In genomic region chr6:86697903-86698302, GRCm38 (mm10) we compare ENCODE assay signal across 26 mouse cellular contexts. TPM values are rescaled to one million over a fixed set of nuclear protein-coding genes. Genes with fewer than 3 reads are reported as not detected.
DNase-seq lines count a peak whose midpoint lies in the region; ATAC-seq and TF ChIP-seq lines count a peak whose summit lies in the region.
"Had no signal": no experiment of that assay in that cellular context is flagged by ENCODE, and none has a peak within 500 bp of the region (broad histone marks: within the 10 kb centered on the region; RNA-seq: fewer than 3 reads in every experiment).

No protein-coding gene starts in this region.

- H3K9me3 ChIP-seq in intestine, embryonic 16.5 days (ENCODE audit: control insufficient read depth, low read length), result no peaks in the 10 kb centered on the region
- H3K9me3 ChIP-seq in intestine, postnatal 0 days (ENCODE audit: control insufficient read depth), result no peaks in the 10 kb centered on the region
- H3K9me3 ChIP-seq in liver, embryonic 15.5 days (replicated peaks), result no peaks in the 10 kb centered on the region
- H3K9me3 ChIP-seq: embryonic facial prominence, embryonic 10.5 days; embryonic facial prominence, embryonic 13.5 days; forebrain, embryonic 13.5 days; hindbrain, embryonic 12.5 days; hindbrain, embryonic 15.5 days had no signal

- WGBS in intestine, embryonic 16.5 days, result 70% methylated on average over 6 of the region's 6 CpGs
- 58% methylated on average over 6 of the region's 6 CpGs for WGBS in intestine, postnatal 0 days
- 63% methylated on average over 6 of the region's 6 CpGs for WGBS in liver, embryonic 15.5 days (ENCODE audit: insufficient replicate concordance)

- no peak for TF ChIP-seq CTCF in intestine, postnatal 0 days (IDR thresholded peaks at IDR 0.05; ENCODE audit: low read depth)

- peaks cover 15% of the 10 kb centered on the region for H3K36me3 ChIP-seq in intestine, embryonic 16.5 days (ENCODE audit: control insufficient read depth, insufficient read depth, low read length)
- peaks cover 66% of the 10 kb centered on the region for H3K36me3 ChIP-seq in intestine, postnatal 0 days (ENCODE audit: control insufficient read depth, insufficient read depth)
- peaks cover 45% of the 10 kb centered on the region for H3K36me3 ChIP-seq in liver, embryonic 15.5 days (replicated peaks)

- H3K4me1 ChIP-seq in intestine, embryonic 16.5 days (ENCODE audit: control insufficient read depth, insufficient read depth, low read length), result no peaks in the 10 kb centered on the region
- H3K4me1 ChIP-seq in intestine, postnatal 0 days (replicated peaks; ENCODE audit: control insufficient read depth, insufficient read depth, low read length), result no peaks in the 10 kb centered on the region
- peaks cover 4% of the 10 kb centered on the region; the same call in 1 of the 2 replicates for H3K4me1 ChIP-seq in liver, embryonic 15.5 days (replicated peaks)
- H3K4me1 ChIP-seq: embryonic facial prominence, embryonic 10.5 days; embryonic facial prominence, embryonic 13.5 days; forebrain, embryonic 13.5 days; hindbrain, embryonic 12.5 days; hindbrain, embryonic 15.5 days had no signal

- H3K4me2 ChIP-seq in intestine, embryonic 16.5 days (ENCODE audit: low read depth, low read length), result no peak overlapping the region
- H3K4me2 ChIP-seq in intestine, postnatal 0 days (replicated peaks; ENCODE audit: low read depth), result no peak overlapping the region
- H3K4me2 ChIP-seq in liver, embryonic 15.5 days, result no peak overlapping the region
- H3K4me2 ChIP-seq: embryonic facial prominence, embryonic 13.5 days; forebrain, embryonic 13.5 days; heart, embryonic 11.5 days; hindbrain, embryonic 12.5 days; hindbrain, embryonic 15.5 days had no signal

- H3K27me3 ChIP-seq in intestine, embryonic 16.5 days (replicated peaks; ENCODE audit: control insufficient read depth, insufficient read depth, low read length), result no peaks in the 10 kb centered on the region
- H3K27me3 ChIP-seq in intestine, postnatal 0 days (replicated peaks; ENCODE audit: control insufficient read depth, insufficient read depth, low read length), result no peaks in the 10 kb centered on the region
- no peaks in the 10 kb centered on the region for H3K27me3 ChIP-seq in liver, embryonic 15.5 days
- H3K27me3 ChIP-seq: embryonic facial prominence, embryonic 13.5 days; forebrain, embryonic 13.5 days; hindbrain, embryonic 12.5 days; hindbrain, embryonic 15.5 days had no signal

- no peak overlapping the region for H3K9ac ChIP-seq in intestine, embryonic 16.5 days (ENCODE audit: low read depth, low read length)
- H3K9ac ChIP-seq in intestine, postnatal 0 days (ENCODE audit: low read depth, low read length), result no peak overlapping the region
- no peak overlapping the region for H3K9ac ChIP-seq in liver, embryonic 15.5 days
- H3K9ac ChIP-seq: embryonic facial prominence, embryonic 13.5 days; forebrain, embryonic 13.5 days; forebrain, postnatal 0 days; hindbrain, embryonic 12.5 days; hindbrain, embryonic 15.5 days had no signal

- DNase-seq in thymus, postnatal 0 days (ENCODE audit: low spot score), result peak; percentile 17
- DNase-seq in thymus, postnatal 14 days, result no peak
- DNase-seq in yolk sac, embryonic 10.5 days (ENCODE audit: low spot score), result peak; percentile 85
- DNase-seq in left cerebral cortex, postnatal 10 days (ENCODE audit: extremely low spot score in 1 of 2, low spot score in 2 of 2), result no peak
- DNase-seq: adrenal gland, adult 2 months; B cell, adult 2 months; cerebellum, adult 11 months; cerebellum, adult 2 months; cerebellum, adult 9-11 months; cerebellum, postnatal 25 days; embryo, embryonic 11 days; forebrain, postnatal 0 days; gastrocnemius, adult 2 months; gastrocnemius, postnatal 14 days; heart, adult 11 months had no signal

- no peak overlapping the region for H3K4me3 ChIP-seq in intestine, embryonic 16.5 days (ENCODE audit: low read length)
- no peak overlapping the region for H3K4me3 ChIP-seq in intestine, postnatal 0 days (ENCODE audit: low read depth, low read length)
- H3K4me3 ChIP-seq in liver, embryonic 15.5 days (replicated peaks), result no peak overlapping the region
- H3K4me3 ChIP-seq: embryonic facial prominence, embryonic 10.5 days; embryonic facial prominence, embryonic 13.5 days; erythroblast, embryonic 14.5 days; forebrain, embryonic 13.5 days; gastrocnemius, adult 2 months; hindbrain, embryonic 12.5 days; hindbrain, embryonic 15.5 days had no signal

- H3K27ac ChIP-seq in intestine, embryonic 16.5 days (ENCODE audit: low read length), result 0 out of 2 replicates have a peak overlapping the region, but pooled peaks have one; percentile 48
- no peak overlapping the region for H3K27ac ChIP-seq in intestine, postnatal 0 days (ENCODE audit: low read depth, low read length)
- 0 out of 2 replicates have a peak overlapping the region, but pooled peaks have one; percentile 43 for H3K27ac ChIP-seq in liver, embryonic 15.5 days (replicated peaks)
- H3K27ac ChIP-seq: embryonic facial prominence, embryonic 10.5 days; embryonic facial prominence, embryonic 13.5 days; forebrain, embryonic 13.5 days; gastrocnemius, adult 2 months; hindbrain, embryonic 12.5 days; hindbrain, embryonic 15.5 days had no signal

- no peak for ATAC-seq in intestine, embryonic 16.5 days
- ATAC-seq in intestine, postnatal 0 days, result no peak
- ATAC-seq in liver, embryonic 15.5 days (ENCODE audit: insufficient read depth), result no peak
- ATAC-seq: CD4-positive, CD25-positive, alpha-beta regulatory T cell, adult 4 months; forebrain, embryonic 13.5 days; forebrain, postnatal 0 days had no signal

- intact Hi-C loops in left cerebral cortex, postnatal 10 days (cut with DNase I), result no loop called here

RNA-seq across cellular contexts. Expression of gene Snrnp27, which starts 13.6 kb away (rescaled TPM):
- 85.1 and 85.3 TPM in 2 replicates for polyA plus RNA-seq in intestine, embryonic 16.5 days (2015; fragmentation: Nextera tagmentation; extraction: Ambion mirVana)
- 86.4 and 97.1 TPM in 2 replicates for polyA plus RNA-seq in intestine, postnatal 0 days (2015; fragmentation: Nextera tagmentation; extraction: Ambion mirVana)
- 149 and 164 TPM in 2 replicates for polyA plus RNA-seq in thymus, postnatal 0 days (2015; fragmentation: Nextera tagmentation; extraction: Ambion mirVana)
- 37.5 and 47.5 TPM in 2 replicates for polyA plus RNA-seq in liver, embryonic 15.5 days (2015; fragmentation: Nextera tagmentation; extraction: Ambion mirVana)
- 10 to 100 TPM; 51.8 to 53.7 TPM for total RNA-seq in left cerebral cortex, postnatal 10 days (2021)

RNA-seq across cellular contexts. Expression of gene Mxd1, which starts 28.9 kb away (rescaled TPM):
- polyA plus RNA-seq in intestine, embryonic 16.5 days (2015; fragmentation: Nextera tagmentation; extraction: Ambion mirVana), result 15.0 and 19.7 TPM in 2 replicates
- polyA plus RNA-seq in intestine, postnatal 0 days (2015; fragmentation: Nextera tagmentation; extraction: Ambion mirVana), result 23.1 and 23.9 TPM in 2 replicates
- 10.0 and 11.2 TPM in 2 replicates for polyA plus RNA-seq in thymus, postnatal 0 days (2015; fragmentation: Nextera tagmentation; extraction: Ambion mirVana)
- 48.8 and 58.0 TPM in 2 replicates for polyA plus RNA-seq in liver, embryonic 15.5 days (2015; fragmentation: Nextera tagmentation; extraction: Ambion mirVana)
- total RNA-seq in left cerebral cortex, postnatal 10 days (2021), result 10 to 100 TPM; 14.7 to 18.7 TPM

RNA-seq across cellular contexts. Expression of gene Gmcl1, which starts 35.3 kb away (rescaled TPM):
- polyA plus RNA-seq in intestine, embryonic 16.5 days (2015; fragmentation: Nextera tagmentation; extraction: Ambion mirVana), result 22.1 and 24.3 TPM in 2 replicates
- polyA plus RNA-seq in intestine, postnatal 0 days (2015; fragmentation: Nextera tagmentation; extraction: Ambion mirVana), result 16.1 and 16.7 TPM in 2 replicates
- polyA plus RNA-seq in thymus, postnatal 0 days (2015; fragmentation: Nextera tagmentation; extraction: Ambion mirVana), result 30.6 and 37.0 TPM in 2 replicates
- polyA plus RNA-seq in liver, embryonic 15.5 days (2015; fragmentation: Nextera tagmentation; extraction: Ambion mirVana), result 7.1 and 7.8 TPM in 2 replicates
- total RNA-seq in left cerebral cortex, postnatal 10 days (2021), result 10 to 100 TPM; 36.2 to 37.0 TPM

Comparison
In these comparisons a context has a peak if more than half of its experiments do, and no peak if none do; other contexts are left out.
1. DNase-seq: peak in thymus, postnatal 0 days (single experiment) and yolk sac, embryonic 10.5 days (single experiment); none in thymus, postnatal 14 days (single experiment) and left cerebral cortex, postnatal 10 days (0 of 2).